Mouse (Mus musculus): ENCODE measurements around the gene Epha2.

DNA sequence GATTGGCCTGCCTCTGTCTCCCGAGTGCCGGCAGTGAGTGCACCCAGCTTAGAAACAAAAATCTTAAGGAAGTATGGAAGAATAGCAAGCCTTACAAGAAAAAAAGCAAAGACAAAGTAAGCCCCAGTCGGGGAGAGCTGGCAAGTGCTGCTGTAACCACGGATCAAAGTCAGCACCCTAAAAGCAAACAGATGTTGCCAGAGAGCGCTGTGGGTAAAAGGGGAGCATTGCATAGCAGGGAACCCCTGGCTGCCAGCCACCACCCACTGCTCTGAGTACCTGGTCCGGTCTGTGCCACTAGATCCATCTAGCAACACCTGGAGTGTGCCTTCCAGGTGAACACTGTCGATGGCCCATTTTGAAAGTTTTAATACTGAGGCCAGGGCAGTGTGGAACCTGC lies 31.2 kb downstream of the Epha2 start:
- no peak for TF ChIP-seq CTCF (IDR thresholded peaks at IDR 0.05; ENCODE audit: extremely low read depth, insufficient read depth, low read length)
- no peak for TF ChIP-seq POLR2A (IDR thresholded peaks at IDR 0.05; ENCODE audit: extremely low read depth, insufficient read depth, low read length)

All from cortical plate, adult 2 months (tissue).